Mouse (Mus musculus) embryo, embryonic 10 days (tissue): ENCODE results near the gene Htr5a.

Experiments used
- DNase-seq: peaks from one replicate; pipeline ENCODE4 v3.0.0-alpha.2; 2015; ENCODE audit warnings: low spot score

Gene Htr5a

DNA sequence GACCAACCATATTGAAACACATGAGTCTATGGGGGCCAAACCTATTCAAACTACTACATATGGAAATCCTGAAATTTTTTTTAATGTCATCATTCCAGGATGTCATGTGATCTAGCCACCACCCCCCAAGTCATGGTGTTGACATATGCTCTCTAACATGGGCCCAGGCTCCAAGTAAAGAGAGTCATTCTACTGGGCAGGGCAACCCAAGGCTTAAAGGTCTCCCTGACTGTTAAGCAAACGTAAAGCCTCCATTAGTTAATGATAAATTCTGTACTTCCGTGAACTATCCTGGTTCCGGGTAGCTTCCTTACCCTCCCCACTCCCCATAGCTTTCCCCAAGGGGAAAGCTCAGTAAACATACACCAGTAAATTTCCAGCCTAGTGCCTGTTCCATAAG, 46.1 kb downstream of the Htr5a start:
- DNase-seq, result no peak

DNA sequence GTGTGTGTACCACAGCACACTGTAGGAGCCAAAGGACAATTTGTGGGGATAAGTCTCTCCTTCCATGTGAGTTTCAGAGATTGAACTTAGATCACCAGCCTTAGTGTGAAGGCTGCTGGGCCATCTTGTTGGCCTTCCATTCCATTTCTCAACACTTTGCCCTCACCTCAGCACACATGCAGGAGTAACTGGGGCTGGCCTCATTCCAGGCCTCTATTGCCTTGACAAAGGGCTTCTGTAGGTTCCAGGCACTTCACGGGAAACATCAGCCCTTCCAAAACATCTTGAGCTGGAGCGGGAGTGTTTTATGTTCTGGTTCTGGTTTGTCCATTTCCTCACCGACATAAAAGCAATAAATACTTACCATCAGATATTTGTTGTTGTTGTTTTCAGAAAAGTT, 54.0 kb downstream of the Htr5a start:
- DNase-seq, result no peak

- no peak for DNase-seq
Observed at GRCm38 (mm10) chr5:27899756-27900155, 57.8 kb downstream of the Htr5a start.

- DNase-seq, result no peak
Observed at GRCm38 (mm10) chr5:27900186-27900585, 58.2 kb downstream of the Htr5a start.
